Mouse (Mus musculus): Measurements from ENCODE around the gene Golt1a.

DNA sequence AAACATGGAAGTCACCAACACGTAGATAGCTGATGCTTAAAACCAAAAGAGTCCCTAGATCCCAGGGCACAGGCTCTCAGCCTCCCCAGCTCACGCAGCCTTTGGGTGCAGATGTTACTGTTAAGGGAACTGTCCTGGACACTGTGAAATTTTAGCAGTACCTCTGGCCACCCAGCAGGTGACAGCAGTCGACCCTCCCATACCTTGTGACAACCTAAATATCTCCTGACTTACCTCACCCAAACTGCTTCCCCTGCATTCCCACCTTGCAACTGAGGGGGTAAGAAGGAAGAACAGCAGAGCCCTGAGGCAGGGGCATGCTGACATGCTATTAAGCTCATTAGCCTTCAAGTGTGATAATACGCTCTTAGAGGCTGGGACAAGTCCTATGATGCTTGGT lies 1.6 kb downstream of the Golt1a start:
- TF ChIP-seq CTCF (IDR thresholded peaks at IDR 0.05) = peak; percentile 54
- TF ChIP-seq EP300 (IDR thresholded peaks at IDR 0.05) = no peak
